Mouse (Mus musculus) A20 (cell line): Measurements from ENCODE around the gene Rbm18.
A peak's percentile ranks its signal among the peaks of the same experiment; 100 is the strongest.
"Not testable (repeated sequence)": the region's sequence is repeated elsewhere in the genome, so short reads cannot be mapped to it uniquely, and the experiment has no call there.

Source experiments
- DNase-seq: peaks from one replicate; pipeline ENCODE4 v3.0.0-alpha.2; 2011; ENCODE audit warnings: low read depth, low spot score

Rbm18 gene

DNA sequence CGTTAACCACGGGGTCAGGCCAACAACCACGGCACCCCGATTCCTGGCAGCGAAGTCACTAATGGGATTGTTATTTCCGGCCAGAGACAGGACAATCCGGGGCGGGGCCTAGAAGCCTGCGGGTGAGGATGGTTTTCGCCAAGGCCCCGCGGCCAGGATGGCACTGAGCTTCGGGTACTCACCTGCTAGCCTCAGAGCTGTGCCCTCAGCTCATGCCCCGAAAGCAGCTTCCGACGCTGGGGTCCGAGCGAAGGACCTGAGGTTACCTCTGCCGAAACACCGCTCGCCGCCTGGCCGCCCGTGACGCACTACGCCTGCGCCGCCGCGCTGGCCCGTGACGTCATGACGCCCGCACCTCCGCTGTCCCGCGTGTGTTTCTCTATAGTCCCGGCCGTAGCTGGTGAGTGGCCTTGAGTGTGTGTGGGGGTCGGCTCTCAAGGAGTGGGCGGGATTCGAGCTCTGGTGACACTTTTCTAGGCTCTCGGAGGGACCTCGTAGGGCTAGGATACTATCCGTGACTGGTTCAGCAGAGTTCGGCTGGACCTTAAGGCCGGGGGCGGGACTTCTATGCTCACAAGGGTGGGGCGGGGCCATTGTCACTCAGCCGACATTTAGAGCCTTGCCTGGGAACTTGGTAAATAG, at the start of gene Rbm18, which contains the start of gene Mrrf:
Rbm18 (minus strand) TSS at position 474 of the 642 bp plus-strand sequence.
Mrrf (plus strand) TSS at position 90 of the 642 bp plus-strand sequence.
- peak; percentile 95 for DNase-seq

DNA sequence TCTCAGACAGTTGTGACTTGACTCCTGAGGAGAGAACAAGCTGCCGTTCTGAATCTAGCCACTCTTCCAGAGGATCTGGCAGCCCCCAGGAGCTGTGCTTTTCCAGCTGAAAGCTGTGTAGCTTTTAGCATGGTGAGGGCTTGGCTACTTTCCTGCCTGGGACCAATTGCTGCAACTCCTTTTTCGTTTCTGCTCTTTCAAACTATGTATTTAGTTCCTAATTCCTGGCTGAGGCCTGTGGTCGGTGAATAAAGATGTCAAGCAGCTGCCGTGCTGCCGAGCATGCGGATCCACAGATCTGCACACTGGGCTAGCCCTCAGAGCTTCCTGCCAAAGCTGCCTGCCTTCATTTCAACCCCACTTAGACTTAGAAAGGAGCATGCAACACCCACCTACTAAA, 48.3 kb upstream of the Rbm18 start:
- DNase-seq: no peak

DNA sequence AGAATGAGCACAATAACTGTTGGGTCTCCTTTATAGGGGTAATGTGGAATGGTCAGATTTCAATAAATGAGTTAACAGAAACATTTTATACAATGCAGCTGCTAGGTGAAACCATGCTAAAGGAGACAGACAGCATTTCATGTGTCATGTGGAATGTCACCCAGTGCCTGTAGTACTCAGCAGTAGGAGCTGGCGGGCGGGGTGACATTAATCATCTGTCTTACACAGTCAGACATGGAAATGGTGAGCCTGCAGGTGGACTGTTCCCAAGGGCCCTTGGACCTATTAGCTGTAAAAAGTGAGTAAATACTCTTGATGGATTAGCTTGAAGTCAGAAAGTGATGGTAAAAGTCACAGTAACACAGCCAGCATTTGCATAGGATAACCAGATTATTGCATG, 47.6 kb upstream of the Rbm18 start:
- no peak for DNase-seq

DNA sequence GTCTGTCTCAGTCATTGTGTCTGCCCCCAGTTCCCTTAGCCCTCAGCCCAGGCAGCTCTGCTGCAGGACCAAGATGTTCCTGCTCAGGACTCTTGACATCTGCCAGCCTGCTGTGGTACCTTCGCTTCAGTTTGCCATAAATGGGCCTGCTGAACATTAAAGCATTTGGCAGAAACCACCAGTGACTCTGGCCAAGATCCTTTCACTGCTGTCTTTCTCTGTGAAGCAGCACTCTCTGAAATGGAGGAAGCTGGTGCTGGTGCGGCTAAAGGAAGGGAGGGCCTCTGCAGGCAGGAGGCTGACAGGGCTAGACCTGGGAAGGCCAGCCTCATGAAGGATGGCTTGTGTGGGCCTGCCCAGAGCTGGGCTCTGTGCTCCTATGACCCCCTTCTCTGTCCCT, 46.7 kb upstream of the Rbm18 start:
- no peak for DNase-seq

DNA sequence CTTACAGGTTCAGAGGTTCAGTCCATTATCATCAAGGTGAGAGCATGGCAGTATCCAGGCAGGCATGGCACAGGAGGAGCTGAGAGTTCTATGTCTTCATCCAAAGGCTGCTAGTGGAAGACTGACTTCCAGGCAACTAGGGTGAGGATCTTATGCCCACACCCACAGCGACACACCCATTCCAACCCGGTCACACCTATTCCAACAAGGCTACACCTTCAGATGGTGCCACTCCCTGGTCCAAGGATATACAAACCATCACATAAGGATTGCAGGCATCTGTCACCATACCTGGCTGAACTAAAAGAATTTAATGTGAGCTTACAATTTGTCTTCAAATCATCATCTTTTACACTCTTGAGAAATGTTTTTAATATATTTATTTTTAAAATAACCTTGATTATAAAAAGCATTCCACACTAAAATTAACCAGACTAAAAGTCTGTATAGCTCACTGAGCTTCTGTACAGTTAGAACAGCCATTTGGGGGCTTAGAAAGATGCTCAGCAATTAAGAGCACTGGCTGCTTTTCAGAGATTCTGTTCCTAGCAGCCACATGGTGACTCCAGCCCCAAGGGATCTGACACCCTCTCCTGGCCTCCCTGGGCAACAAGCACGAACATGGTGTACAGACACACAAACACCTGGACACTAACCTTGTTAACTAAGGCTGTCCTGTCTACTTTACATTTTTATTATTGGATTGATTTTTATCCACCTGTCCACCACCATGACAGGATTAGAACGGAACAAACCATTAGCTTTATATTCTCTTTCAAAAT, 45.2 kb upstream of the Rbm18 start:
- not testable (repeated sequence) for DNase-seq

DNA sequence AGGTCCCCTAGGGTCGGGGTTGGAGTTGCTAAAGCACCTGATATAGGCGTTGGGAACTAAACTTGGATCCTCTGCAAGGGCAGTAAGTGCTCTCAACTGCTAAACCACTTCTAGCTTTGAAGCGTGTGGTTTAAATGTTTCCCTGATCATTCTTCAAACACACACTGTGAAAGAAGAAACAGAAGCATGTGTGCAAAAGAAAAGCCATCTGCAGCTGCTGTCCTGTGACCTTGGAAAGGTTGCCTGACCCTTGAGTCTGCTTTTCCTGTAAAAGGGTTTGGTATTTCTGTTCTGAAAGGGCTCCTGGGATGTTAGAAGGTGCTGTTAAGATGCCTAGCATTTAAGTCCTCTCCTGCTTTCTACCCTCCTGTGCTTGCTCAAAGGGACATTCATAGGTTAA, 42.9 kb upstream of the Rbm18 start:
- no peak for DNase-seq

DNA sequence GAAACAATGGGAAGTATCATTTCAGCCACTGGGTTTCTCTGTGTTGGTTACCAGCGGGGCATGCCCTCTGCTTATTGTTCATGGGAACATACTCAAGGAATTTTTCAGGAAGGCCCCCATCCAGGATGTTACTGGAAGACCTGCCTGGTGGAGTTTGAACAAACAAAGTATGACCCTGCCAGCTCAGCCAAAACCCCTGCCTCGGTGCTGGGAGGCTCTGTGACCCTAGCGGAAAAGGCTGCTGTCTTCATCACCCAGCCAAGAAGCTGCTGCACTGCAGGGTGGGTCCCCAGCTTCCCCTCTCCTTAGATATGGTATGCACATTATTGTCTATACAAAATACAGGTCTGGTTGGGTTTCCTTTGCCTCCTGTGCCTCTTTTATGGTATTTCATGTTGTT, 36.0 kb upstream of the Rbm18 start:
- no peak for DNase-seq

DNA sequence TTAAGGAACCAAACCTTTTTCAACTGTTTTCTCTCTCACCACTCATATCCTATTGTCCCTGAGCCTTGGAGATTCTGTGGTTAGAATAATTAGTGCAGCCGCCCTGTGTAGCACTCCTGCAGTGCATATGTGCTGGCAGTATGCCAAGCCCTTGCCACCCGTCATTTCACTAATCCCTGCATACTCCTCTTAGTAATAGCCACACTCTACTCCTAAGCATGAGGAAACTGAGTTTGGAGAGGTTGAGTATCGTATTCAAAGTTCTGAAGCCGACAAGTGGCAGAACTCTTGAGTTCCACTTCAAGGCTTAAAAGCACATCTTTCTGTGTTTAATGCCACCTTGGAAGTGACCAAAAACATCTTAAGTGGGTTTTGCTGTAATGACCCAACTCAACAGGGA, 35.6 kb upstream of the Rbm18 start:
- no peak for DNase-seq

DNA sequence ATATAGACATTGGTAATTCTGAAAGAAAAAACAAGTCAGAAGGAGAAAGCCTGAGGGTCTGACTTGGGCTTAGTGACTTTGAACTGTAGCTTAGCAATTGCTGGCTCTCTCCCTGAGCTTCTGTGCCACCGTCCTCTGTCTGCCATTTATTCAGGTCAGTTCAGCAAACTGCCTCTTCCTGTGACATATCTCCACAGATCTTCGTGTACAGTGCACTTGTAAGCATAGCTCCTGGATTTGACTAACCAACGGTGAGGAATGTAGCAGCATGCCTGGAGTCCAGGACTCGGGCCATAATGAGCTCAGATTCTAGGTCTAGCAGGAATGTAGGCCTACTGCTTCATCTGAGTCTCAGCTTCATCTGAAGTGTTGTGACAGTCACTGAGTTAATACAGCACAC, 32.6 kb upstream of the Rbm18 start:
- no peak for DNase-seq

DNA sequence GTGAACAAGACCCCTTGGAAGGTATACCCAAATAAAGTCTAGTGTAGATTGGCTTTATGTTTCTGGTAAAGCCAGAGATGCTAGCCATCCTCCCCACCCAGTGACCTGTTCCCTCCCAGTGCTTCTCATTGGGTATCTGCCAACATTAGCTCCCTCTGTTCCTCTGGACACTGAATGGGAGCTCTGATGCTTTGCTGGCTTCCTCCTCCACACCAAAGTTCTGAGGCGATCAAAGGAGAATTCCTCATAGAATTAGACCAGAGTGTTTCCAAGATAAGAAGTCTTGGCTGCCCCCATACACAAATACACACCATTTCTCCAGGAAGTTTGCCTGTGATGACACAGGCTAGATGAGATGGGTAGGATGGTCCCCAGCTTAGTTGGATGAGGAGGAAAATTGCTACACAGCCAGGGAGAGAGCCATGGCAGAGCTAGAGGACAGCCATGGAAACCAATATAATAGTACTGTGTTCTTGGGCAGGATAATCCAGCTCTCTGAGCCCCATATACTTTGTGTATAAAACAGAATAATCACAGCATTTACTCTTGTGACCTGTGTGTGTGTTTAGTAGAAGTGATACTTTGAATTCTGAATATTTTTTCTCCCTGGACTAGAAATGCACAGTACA, 31.5 kb upstream of the Rbm18 start:
- DNase-seq: no peak

DNA sequence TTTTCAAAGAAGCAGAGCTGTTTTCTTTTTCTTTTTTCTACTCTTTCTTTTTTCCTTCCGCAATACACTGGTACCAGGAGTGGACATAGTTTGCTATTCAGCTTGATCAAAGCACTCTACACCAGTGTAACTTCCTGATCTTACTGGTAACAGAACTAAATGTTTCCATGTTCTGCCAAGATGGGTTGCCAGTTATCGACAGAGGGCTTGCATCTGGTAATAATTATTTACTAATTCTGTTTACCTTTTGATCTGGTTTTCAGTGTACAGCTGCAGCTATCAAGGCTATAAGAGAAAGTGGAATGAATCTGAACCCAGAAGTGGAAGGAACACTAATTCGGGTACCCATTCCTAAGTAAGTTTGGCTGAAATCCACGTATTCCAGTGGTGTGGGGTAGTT, 22.8 kb upstream of the Rbm18 start:
- no peak for DNase-seq

DNA sequence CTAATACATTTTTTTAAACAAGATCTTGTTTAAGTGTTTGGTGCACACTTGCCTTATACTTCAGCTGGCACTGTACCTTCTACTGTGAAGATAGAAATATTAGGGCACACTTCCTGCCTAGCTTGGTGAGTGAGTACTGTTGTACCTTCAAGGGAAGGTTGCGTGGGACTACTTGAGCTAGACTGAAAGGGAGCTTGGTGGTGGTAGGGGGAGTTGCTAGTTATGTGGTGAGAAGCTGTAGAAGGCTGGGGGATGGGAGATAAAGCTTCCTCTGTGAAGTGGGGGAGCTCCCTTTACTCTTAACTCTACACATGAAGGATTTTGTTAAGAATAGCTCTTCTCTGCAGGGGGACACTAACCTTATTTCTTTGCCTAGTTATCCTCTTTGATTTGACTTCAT, 20.9 kb upstream of the Rbm18 start:
- no peak for DNase-seq

DNA sequence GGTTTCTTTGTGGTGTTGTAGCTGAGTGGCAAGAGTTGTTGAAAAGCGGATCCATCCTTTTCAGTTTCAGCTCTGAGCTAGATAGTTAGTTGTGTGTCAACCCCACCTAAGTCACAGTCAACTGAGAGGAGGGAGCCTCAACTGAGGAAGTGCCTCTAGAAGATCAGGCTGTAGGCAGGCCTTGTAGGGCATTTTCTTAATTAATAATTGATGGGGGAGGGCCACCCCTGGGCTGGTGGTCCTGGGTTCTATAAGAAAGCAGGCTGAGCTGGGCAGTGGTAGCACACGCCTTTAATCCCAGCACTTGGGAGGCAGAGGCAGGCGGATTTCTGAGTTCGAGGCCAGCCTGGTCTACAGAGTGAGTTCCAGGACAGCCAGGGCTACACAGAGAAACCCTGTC, 15.8 kb upstream of the Rbm18 start:
- not testable (repeated sequence) for DNase-seq

DNA sequence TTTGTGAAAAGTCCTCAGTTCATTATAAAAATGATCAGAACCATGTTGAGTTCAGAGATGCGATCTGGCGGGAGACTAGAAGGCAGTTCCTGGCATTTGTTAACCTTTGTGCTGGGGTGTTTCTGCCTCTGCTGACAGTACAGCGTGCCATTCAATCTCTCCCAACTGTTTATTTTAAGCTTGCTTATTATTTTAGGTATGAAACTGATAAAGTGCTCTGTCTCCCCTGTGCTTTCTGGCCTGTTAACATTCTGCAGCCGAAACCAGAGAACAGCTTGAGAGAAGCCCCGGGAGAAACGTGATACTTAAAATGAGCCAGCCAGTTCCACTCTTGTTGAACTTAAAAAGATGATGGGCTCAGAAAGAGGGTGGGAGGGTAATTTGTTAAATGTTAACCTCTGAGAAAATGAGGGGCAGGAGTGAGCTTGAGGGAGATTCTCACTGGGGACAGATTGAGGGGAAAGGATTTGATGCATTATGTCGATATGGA, 12.3 kb upstream of the Rbm18 start:
- DNase-seq: no peak

DNA sequence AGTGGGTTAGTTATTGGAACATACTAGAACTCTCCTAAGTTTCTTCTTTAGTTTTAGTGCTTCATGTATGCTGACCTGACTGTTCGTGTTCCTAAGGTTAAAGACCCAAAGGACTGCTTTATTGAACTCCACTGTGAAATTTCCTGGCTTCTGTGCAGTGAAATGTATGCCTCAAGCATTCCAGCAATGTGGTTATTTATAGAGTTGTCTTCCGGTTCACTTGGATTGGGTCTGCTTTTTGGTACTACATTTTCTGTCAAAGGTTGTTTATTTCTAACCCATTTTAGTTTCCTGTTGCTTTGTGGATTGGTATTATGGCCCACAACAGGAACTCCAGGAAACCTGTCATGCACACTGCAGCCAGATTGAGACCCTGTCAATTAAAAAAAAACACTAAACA, 2.5 kb upstream of the Rbm18 start:
- DNase-seq: no peak

DNA sequence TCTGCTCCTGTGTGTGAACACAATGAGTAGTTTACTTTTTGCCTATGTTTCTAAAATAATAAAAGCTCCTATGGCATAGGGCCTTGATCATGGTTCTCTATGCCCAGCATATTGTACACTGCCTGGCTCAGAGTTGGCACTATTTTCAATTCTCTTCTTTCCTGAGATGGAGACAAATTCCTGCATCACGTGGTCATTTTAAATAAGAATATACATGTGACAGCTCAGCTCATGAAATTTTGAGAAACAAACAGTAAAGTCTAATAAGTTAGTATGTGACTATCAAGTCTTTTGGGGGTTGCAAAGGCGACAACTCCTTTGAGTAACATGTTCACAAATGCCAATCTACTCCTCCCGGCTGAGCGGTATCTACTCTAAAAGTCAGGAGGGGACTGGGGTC, 686 bp downstream of the Rbm18 start:
- DNase-seq: no peak

DNA sequence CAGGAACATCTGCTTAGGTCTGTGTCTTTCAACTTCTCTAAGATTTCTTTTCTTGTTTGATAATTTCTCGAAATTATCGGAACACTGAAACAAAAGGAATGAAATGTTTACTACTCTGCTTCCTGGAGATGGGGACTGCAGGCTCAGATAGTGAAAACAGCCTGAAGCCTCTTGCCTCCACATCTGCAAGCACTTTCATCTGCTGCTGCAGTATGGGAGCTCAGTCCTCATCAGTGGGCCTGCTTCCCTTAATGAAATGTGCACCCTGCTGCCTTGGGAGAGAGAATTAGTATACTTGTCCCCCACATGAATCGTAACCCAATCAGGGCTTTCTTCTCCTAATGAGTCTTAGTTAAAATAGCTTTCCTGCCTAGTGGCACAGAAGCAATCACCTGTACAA, 7.5 kb downstream of the Rbm18 start:
- DNase-seq: no peak

DNA sequence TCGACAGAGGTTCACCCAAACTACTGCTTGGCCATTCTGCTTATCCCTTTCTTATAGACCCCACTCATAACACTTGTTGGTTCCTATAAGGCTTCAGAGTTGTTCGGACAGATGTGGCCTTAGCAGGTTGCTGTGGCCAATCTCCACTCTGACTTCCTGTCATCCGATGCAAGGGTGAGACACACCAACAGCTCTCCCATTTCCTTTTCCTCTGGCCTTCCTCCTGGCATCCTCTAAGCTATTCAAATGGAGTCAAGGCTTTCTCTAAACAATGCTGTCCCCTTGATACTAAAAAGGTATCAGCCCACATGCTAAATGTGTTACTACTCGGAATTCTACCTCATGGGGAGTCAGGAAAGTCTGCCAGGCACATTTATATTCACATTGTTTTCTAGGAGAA, 8.6 kb downstream of the Rbm18 start:
- DNase-seq: no peak

DNA sequence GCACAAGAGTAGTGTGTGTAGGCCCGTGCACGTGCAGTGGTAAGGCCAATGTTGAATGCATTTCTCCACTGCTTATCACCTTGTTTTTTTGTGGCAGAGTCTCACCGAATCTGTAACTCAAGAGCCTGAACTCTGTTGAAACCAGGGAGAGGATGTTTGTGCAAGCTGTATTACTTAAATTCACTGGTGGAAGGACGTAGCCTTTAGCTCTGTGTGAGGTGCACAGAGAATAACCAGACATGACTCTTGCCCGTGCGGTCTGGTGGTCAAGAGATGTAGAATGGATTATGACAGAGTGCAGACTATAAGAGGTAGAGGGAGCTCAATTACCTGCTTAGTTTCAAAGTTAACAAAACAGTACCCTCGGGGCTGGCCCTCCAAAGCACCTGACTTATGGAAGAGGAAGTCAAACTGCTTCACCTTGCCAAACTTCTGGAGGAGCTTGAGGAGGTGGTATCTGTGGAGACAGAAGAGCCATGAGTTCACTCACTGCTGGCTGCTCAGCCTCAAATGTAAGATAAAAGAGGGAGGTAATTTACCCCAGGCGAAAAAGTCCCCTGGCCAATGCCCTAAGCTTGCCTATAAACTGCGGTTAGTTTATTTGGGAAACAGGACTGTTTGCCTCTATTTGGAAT, 9.7 kb downstream of the Rbm18 start:
- DNase-seq: no peak

DNA sequence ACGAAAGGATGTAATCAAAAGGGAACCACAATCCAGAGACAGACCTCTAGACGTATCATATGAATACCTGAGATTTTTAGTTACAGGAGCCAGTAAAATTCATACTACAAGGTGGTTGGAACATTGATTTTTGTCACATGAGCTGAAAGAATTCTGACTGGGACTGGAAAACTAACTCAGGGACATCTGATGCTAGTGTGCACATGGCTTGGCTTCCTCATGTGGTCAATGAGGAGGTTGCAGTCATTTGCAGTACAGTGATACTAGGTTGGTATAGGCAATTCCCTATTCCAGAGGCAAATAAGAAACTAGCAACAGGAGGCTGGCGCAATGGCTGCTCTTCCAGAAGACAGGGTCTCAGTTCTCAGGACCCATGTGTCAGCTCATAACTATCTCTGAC, 23.9 kb downstream of the Rbm18 start:
- no peak for DNase-seq

DNA sequence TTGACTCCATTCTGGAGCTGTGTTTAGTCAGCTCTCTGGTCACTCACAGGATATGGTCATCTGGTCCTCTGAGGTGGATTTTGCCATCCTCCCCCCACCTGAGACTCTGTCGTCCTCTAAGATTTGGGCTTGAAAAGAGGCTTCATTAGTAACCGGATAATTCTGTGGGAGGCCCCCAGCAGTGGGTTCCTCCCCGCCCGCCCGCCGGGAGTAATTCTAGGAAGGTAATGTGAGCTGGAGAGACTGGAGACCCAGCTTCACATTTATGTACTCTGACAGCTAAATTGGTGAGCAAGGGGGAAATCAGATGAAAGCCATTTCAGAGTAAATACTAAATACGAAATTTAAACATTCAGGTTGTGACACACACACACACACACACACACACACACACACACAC, 28.0 kb downstream of the Rbm18 start:
- no peak for DNase-seq
